Mouse (Mus musculus): ENCODE measurements around the gene Cnr2.

The Cnr2 gene

GRCm38 (mm10) chr4:135909326-135910066 lies 14.3 kb downstream of the Cnr2 start:
- no peak for DNase-seq

- DNase-seq, result no peak
These were observed 16.3 kb downstream of the Cnr2 start for GRCm38 (mm10) chr4:135911531-135911930.

GRCm38 (mm10) chr4:135912164-135912563 lies 17.0 kb downstream of the Cnr2 start:
- DNase-seq, result no peak

GRCm38 (mm10) chr4:135912835-135913234 lies 17.6 kb downstream of the Cnr2 start:
- no peak for DNase-seq

GRCm38 (mm10) chr4:135913433-135913832 lies 18.2 kb downstream of the Cnr2 start:
- no peak for DNase-seq

- no peak for DNase-seq
These were observed 23.6 kb downstream of the Cnr2 start for GRCm38 (mm10) chr4:135918635-135919279.

- DNase-seq, result no peak
These were observed 24.1 kb downstream of the Cnr2 start for GRCm38 (mm10) chr4:135919280-135919639.

GRCm38 (mm10) chr4:135920304-135921241 lies 25.4 kb downstream of the Cnr2 start, which contains the start of gene Fuca1:
Gene Fuca1 (plus strand): TSS chr4:135920735.
- DNase-seq, result peak; percentile 97 to 98

- DNase-seq, result no peak
These were observed 26.3 kb downstream of the Cnr2 start for GRCm38 (mm10) chr4:135921257-135922120.

- no peak for DNase-seq
These were observed 27.0 kb downstream of the Cnr2 start for GRCm38 (mm10) chr4:135922190-135922589.

GRCm38 (mm10) chr4:135924418-135924817 lies 29.2 kb downstream of the Cnr2 start:
- no peak for DNase-seq

GRCm38 (mm10) chr4:135925341-135925740 lies 30.1 kb downstream of the Cnr2 start:
- DNase-seq, result no peak

- no peak for DNase-seq
These were observed 31.1 kb downstream of the Cnr2 start for GRCm38 (mm10) chr4:135926195-135926808.

- DNase-seq, result no peak
These were observed 31.7 kb downstream of the Cnr2 start for GRCm38 (mm10) chr4:135926861-135927260.

- no peak for DNase-seq
These were observed 33.2 kb downstream of the Cnr2 start for GRCm38 (mm10) chr4:135928376-135928775.

- no peak for DNase-seq
These were observed 34.2 kb downstream of the Cnr2 start for GRCm38 (mm10) chr4:135929405-135929804.

- DNase-seq, result no peak
These were observed 34.6 kb downstream of the Cnr2 start for GRCm38 (mm10) chr4:135929828-135930227.

- no peak for DNase-seq
These were observed 35.0 kb downstream of the Cnr2 start for GRCm38 (mm10) chr4:135930239-135930638.

GRCm38 (mm10) chr4:135931832-135932231 lies 36.6 kb downstream of the Cnr2 start:
- peak in 1 of 2 experiments; percentile 25 for DNase-seq

- no peak for DNase-seq
These were observed 39.7 kb downstream of the Cnr2 start for GRCm38 (mm10) chr4:135934708-135935500.

GRCm38 (mm10) chr4:135935502-135935901 lies 40.3 kb downstream of the Cnr2 start:
- DNase-seq, result no peak
